Mouse (Mus musculus) lung, postnatal 14 days (tissue): Measurements from ENCODE around the gene Smarcd2.

Source experiments
- DNase-seq: peaks from one replicate; pipeline ENCODE4 v3.0.0; 2021

The Smarcd2 gene

GRCm38 (mm10) chr11:106220603-106221002 is 52.2 kb downstream of the Smarcd2 start:
- no peak for DNase-seq

- peak; percentile 91 for DNase-seq
Measured at GRCm38 (mm10) chr11:106216730-106217490, 55.9 kb downstream of the Smarcd2 start, which contains the start of gene Ddx42. Ddx42 (plus strand) TSS chr11:106216926.

- peak; percentile 93 for DNase-seq
Measured at GRCm38 (mm10) chr11:106215927-106216729, 56.6 kb downstream of the Smarcd2 start, which contains the start of gene Ccdc47. Ccdc47 (minus strand) TSS chr11:106216344.

- DNase-seq, result no peak
Measured at GRCm38 (mm10) chr11:106215450-106215859, 57.3 kb downstream of the Smarcd2 start.

- DNase-seq, result no peak
Measured at GRCm38 (mm10) chr11:106214856-106215255, 57.9 kb downstream of the Smarcd2 start.
